Mouse (Mus musculus): ENCODE data around the gene Faap100.
A peak's percentile ranks its signal among the peaks of the same experiment; 100 is the strongest.
"Not testable (repeated sequence)": the region's sequence is repeated elsewhere in the genome, so short reads cannot be mapped to it uniquely, and the experiment has no call there.

The Faap100 gene

DNA sequence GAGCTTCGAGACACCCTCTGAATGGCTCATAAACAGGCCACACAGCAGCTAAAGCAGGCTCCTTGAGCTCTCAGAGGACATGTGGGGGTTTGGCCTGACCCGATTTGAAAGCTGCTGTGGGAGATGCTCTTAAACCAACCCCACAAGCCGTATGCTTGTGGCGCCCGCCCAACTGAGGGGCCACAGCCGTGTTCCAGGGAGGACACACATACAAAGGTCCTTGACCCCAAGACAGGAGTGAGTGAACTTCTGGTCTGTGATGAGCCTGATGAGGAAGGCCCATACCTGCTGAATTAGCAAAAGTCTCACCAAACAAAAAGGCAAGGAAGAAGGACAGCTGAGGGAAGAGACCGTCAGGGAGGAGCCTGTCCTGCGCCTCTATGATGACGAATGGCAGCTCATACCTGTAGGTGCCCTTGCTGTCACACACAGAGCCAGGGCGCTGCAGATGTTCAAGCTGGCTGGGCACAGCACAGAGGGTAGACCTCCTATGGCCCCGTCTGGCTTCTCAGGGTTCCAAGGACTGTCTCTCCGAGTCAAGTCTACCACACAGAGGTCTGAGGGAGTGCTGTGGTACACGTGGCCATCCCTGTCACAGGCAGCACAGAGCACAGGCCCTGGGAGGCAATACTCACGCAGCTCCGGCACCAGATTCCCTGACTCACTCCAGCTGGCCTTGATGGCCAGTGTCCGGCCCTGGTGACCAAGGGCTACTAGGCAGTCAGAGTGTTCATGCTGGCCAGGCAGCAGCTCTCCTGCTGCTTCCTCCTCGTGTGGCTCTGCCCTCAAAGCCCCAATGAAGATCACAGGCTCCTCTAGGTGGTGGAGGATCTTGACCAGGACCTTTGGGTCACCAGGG lies 2.0 kb downstream of the Faap100 start:
- DNase-seq (ENCODE audit: low read depth, low spot score): no peak

DNA sequence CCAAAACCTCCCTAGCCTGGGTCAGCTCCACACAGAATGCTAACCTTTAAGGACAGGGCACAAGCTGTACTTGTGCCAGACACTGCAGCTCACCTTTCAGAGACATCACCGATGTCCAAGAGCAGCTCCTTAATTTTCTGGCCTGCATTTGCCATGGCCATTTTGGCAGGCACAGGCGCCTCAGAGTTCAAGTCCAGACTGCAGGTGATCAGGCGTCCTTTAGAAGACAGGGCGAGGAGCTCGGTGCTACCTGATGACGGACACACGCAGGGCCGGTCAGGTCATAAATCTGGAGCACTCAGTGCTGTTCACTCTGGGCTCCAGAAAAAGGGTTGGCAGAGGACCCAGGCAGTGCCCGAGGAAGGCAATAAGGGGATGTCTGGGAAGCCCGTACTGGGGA lies 3.2 kb downstream of the Faap100 start:
- no peak for DNase-seq (ENCODE audit: low read depth, low spot score)

DNA sequence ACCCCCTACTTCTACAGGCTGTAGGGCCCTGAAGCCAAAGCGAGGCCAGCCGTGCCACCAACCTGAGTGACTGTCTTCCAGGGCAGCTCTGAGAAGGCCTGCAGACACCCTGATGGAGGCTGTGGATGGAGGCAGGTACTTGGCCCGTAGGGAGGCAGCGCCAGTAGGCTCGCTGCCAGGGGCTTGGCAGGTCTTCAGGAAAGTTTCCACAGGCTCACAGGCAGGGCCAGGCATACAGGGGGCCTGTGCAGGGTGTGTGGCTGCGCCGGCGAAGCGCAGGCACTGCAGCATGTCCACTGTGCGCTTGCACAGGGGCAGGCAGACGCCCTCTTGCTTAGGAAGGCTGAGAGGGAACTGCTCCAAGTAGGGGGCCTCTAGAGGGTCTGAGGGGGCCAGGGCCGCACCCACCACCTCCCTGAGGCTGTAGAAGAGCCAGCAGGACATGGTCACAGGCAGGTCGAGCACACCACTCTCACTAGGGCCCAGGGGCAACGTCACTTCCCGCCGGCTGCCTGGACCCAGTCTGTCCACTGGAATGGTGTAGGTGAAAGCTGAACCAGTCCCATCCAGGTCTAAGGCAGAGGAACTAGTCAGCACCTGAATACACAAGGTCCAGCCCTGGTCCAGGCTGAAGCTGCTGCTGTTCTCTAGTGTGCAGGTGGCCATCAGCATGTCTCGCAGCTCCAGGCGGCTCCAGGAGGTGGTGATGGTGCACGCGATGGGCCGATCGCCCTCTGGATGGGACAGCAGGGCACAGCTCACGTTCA lies 4.6 kb downstream of the Faap100 start:
- no peak for DNase-seq (ENCODE audit: low read depth, low spot score)

DNA sequence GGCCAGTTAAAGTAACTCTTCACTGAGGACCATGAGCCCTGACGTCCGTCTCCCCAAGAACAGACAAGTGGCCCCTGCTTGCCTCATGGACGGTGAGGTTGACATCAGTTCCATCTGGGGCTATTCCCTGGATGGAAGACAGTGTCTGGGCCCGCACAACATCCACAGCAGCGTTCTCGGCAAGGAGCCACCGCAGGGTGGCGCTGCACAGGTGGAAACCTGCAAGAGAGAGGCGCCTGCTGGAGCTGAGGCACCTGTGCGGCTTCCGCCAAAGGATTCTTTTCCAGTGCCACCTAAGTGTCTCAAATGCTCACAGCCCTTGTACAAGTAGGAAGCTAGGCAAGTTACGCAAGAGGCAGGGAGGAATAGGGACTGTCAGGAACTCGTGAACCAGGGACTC lies 5.5 kb downstream of the Faap100 start:
- no peak for DNase-seq (ENCODE audit: low read depth, low spot score)

DNA sequence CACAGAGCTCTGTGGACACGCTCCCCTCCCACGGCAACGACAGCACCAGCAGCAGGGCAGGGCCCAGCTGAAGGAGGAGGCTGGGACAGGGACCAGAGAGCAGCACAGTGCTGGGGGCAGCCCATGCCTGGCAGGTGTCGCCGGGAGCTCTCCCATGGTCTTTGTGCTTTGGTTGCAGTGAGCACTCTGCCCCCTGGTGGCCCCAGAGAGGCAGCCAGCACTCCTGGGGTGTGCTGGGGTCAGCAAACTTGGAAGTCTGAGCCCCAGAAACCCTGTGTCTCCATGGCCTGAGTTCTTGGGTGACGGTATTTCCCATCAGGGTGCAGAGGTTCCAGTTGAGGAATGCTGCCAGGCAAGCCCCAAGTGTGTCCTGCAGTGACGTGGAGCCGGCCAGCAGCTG lies 8.9 kb downstream of the Faap100 start:
- no peak for DNase-seq (ENCODE audit: low read depth, low spot score)

DNA sequence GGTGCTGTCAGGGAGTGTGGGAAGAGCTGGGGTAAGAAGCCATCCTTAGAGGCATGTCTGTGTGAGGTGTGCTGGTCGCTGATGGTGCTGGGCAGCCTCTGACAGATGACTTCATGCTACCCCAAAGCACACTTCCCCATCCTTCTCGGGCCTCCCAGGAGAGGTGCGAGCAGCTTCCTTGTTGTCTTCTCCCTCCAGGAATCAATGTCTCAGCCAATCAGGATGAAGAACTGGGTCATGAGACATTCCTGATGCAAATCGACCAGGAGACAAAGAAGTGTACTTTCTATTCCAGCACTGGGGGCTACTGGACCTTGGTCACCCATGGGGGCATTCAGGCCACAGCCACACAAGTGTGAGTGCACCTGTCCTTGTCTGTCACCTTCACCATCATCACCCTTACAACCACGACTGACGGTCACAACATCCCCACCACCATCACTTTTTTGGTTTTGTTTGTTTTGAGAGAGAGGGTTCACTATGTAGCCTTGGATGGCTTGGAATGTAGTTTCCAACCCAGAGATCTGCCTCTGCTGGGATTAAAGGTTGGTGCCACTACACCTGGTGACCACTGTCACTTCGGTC lies 12.0 kb downstream of the Faap100 start:
- DNase-seq (ENCODE audit: low read depth, low spot score): no peak

DNA sequence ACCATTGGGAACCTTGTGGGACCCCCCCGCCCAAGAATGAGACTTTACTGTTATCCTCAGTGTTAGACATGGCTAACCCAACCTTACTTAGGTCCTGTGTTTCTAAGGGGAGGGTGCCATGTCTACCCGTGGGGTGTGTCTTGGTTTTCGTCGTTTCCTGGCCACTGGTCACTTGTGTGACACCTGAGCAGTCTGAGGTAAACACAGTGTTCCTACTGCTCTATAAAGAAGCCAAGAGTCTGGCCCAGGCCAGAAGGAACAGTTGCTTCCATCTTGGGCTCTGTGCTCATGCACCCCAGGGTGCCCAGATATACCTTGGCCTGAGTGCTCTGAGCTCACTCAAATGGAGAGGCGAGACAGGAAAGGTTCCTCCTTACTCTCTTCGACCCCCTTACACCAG lies 15.7 kb downstream of the Faap100 start:
- DNase-seq (ENCODE audit: low read depth, low spot score): no peak

DNA sequence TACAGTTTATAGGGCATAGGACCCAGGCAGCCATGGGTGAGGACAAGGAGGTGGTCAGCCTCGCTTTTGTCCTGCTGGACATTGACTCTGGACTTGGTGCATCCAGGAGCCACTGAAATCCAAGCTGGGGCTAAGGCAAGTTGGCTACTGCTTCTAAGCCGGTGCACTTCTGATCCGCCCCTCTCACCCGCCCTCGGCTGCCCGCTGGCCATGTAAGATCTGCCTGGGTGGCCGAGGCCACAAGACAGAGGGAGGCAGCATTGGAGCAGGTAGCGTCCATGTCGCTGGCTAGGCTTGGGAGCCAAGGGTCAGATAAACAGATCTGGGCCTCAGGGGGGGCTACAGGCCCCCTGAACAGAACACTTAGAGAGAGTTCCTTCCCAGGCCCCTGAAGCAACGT lies 17.3 kb downstream of the Faap100 start, which contains the start of gene Fscn2:
Fscn2 (plus strand) TSS at position 240 of the 400 bp plus-strand sequence.
- peak; percentile 69 for DNase-seq (ENCODE audit: low read depth, low spot score)

DNA sequence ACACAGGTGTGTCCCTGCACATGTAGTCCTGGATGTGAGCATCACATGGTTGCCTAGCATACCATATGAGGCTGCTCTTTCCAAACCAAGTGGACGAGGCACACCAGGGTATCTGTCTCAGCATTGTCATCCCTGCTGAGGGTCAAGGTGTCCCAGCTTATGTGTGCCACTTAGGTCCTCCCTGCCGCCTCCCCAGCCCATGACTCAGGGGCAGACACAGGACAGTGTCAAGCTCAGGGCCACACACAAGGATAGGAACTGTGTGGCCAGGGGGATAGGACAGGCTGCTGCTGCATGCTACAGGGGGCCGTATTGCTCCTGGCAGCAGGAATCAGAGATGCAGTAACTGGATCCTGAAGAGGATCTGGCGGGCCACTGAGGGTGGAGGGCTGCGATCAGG lies 17.8 kb downstream of the Faap100 start:
- DNase-seq (ENCODE audit: low read depth, low spot score): no peak

DNA sequence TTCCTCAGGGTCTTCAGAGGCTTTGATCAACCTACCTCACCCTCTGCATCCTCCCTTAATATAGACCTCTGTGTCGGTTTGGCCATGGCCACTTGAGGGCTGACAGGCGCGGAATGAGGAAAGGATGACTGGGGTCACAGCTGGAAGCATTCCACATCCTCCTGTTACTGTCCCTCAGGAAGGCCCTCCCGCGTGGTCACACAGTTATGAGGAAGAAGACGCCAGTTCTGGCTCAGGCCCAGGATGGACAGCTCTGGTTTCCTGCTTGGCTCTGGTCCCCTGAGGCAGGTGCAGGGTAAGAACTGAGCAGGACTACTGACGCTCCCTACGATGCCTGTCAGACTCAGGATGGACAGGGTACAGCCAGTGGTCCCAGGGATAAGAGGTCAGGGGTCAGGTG lies 18.5 kb downstream of the Faap100 start:
- no peak for DNase-seq (ENCODE audit: low read depth, low spot score)

DNA sequence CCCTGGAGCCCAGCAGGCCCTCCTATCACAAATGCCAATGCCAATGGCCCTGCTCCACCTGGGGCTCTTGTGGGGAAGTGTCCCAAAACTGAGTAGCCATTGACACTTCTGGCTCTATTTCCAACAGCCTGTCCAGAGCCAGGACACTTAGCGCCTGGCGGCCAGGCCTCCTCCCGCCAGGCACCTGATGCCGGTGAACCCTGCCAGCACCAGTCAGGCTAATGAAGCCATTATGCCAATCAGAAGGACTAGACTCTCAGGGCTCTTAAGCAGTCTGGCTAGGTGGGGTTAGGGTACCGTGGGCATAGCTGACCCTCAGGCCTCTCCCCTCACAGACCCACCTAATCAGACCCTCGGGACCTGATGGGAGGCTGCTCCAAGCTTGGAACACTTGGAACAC lies 19.2 kb downstream of the Faap100 start:
- DNase-seq (ENCODE audit: low read depth, low spot score): no peak

DNA sequence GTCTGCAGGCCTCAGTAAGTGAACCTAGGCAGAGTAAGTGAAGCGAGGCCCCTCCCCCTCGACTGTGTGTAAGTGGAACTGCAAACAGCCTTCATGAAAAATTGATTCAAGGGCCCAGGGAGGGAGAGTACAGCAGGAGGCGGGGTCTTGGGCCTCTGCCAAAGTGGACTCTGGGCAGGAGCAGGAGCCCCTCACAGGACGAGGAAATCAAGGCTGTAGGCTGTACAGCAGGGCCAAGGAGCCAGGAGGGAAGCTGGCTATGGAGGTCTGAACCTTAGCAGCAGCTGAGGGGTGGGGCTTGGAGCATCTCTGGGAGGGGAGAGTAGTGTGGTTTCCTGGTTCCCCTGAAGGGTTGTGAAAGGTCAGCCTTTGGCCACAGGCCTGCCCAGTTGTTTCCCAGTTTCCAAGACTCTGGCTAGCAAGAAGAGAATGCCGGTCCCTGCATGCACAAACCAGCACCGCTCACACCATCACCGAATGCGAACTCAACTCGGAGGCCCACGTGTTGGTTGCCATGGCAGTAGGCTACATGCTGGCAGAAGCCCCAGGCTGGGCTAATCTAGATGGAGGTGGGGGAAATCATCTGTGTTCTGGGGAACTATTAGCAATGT lies 20.7 kb downstream of the Faap100 start:
- no peak for DNase-seq (ENCODE audit: low read depth, low spot score)

DNA sequence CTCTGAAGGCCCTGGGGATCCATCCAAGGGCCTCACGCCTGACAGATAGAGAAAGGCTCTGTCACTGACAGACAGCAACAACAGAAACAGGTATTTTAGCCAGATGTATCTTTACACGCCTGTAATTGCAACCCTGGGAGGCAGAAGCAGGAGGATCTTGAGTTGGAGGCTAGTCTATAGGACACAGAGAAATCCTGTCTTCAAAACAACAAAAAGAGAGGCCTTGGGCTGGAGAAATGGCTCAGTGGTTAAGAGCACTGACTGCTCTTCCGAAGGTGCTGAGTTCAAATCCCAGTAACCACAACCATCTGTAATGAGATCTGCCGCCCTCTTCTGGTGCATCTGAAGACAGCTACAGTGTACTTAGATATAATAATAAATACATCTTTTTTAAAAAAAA lies 21.7 kb downstream of the Faap100 start:
- no peak for DNase-seq (ENCODE audit: low read depth, low spot score)

DNA sequence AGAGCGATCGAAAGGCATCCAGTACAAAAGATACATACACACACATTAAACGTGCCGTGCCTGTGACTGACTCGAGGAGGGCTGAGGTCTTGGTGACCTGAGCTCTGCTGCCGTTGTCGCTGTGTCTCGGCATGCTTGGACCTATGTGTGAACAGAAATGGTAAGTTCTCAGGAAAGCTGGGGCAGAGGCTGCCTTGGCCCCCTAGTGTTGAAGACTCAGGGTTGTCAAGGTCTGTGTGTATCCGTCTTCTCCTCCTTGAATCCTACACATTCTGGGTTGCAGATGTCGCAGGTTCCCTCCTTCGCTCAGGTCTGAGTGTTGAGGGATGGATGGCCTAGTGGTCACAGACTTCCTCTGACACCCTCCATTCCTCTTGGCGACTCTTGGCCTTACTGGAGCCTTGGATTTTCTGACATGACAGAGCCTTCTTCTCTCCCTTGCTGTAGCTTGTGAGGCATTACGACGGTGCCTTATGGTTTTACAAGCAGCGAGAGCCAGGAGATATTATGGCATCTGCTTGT lies 22.2 kb downstream of the Faap100 start:
- no peak for DNase-seq (ENCODE audit: low read depth, low spot score)

DNA sequence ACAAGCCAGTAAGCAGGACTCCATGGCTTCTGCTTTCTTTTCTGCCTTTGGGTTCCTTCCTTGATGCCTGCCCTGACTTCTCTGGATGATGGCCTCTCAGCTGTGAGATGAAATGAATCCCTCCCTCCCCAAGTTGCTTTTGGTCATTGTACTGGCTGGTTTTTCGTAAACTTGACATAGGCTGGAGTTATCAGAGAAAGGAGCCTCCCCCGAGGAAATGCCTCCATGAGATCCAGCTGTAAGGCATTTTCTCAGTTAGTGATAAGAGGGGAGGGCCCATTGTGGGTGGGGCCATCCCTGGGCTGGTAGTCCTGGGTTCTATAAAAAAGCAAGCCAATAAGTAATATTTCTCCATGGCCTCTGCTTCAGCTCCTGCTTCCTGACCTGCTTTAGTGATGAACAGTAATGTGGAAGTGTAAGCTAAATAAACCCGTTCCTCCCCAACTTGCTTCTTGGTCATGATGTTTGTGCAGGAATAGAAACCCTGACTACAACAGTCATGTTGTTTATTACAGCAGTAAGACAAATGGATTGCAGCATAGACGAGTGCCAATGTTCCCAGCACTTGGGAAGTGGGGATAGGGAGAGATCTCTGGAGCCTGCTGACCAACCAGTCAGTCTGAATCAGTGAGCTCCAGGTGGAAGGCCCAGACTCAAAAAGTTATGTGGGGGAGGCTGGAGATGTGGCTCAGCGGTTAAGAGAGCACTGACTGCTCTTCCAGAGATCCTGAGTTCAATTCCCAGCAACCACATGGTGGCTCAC lies 23.1 kb downstream of the Faap100 start:
- no peak for DNase-seq (ENCODE audit: low read depth, low spot score)

DNA sequence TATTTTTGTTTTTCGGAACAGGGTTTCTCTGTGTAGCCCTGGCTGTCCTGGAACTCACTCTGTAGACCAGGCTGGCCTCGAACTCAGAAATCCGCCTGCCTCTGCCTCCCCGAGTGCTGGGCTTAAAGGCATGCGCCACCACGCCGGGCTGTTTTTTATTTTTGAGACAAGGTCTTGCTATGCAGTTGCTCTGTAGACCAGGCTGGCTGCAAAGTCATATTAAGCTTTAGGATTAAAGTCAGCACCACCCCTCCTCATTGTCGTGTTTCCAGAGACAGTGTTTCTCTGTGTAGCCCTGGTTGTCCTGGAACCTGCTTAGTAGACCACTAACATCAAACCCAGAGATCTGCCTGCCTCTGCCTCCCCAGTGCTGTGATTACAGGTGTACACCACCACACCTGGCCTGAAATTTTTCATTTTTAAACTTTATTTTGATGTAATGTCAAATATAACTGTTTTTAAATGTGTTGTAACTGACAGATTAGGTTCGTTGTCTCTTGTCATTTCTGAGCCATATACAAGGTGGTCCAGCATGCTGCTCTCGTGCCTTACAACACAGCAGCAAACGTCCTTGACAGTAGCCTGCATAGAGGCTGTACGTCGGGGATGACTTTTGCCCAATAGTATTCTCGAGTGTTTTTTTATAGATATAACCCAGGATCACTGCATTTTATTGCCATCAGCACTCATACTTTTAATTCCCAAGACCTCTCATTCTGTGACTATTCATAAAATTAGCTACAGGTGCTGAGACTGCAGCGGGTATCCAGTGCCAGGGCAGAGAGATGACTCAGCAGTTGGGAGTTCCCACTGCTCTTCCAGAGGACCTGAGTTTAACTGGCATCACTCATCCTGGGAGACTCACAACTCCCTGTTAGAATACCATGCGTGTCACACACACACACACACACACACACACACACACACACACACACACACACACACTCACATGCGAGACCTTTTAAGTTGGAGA lies 24.0 kb downstream of the Faap100 start:
- DNase-seq (ENCODE audit: low read depth, low spot score): no peak

DNA sequence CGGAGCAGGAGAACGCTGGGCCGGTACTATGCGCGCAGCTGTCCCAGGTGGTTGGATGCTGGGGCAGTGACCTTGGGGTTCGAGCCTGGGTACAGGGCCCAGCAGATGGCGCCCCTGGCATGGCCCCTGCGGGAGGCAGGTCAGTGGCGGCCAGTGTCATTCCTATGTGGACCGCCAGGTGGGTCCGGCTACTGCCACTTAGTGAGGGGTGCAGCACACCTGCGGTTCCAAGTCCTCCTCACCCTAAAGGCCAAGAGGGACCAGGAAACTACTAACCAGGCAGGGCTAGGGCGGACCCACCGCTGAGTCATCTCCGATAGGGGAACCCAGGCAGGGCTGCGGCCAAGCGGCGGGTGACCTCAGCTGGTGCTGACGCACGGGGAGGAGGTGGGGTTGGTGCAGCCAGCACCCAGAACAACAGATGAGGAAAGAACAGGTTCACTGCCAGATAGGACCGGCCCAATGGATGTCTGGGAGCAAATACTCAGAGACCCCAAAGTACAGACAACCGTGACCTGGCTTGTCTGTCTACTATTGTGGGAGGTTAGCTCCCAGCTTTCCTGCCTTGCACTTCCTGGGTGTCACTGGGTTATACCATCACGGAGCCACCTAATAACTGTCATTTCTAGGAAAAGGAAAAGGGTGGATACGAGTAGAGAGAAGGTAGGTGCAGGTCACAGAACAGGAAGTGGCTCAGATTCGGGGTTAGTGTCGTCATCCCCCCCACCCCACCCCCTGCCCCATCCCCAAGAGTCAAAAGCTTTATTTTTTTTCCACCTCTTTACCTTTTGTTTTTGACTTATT lies 24.9 kb downstream of the Faap100 start:
- DNase-seq (ENCODE audit: low read depth, low spot score): no peak

DNA sequence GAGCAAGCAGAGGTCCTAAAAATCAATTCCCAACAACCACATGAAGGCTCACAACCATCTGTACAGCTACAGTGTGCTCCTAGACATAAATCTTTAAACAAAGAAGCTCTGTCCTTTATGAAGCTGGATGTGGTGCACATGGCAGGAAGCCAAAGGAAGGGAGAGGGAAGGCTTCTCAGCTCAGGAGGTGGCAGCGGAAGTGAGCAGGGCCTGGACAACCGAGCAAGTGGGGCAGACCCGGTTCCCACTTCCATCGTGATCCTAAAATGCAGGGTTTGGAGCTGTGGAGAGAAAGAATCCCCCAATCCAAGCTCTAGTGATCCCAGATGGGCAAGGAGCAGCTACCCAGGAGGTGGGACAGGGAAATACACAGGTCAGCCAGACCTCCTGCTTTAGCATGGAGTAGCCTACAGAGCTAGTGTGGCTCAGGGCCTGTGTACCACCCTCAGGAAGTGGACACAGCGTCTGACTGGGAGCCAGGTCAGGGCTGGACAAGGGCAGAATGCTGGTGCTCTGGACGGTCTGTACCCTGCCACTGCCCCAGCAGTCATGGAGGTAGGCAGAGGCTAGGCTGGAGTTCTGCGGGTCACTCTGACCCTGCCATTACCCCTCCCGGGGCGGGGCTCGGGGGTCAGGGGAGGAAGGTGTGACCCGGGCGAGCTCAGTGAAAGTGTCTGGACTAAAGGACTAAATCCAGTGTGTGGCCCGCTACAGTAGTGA lies 25.8 kb downstream of the Faap100 start:
- no peak for DNase-seq (ENCODE audit: low read depth, low spot score)

DNA sequence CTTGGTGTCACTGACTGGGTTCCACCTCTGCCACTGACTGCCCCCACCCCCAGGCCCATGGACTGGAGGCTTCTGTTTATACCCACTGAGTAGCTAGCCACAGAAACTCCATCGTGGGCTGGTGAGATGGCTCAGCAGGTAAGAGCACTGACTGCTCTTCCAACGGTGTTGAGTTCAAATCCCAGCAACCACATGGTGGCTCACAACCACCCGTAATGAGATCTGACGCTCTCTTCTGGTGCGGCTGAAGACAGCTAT lies 26.5 kb downstream of the Faap100 start:
- DNase-seq (ENCODE audit: low read depth, low spot score): not testable (repeated sequence)

All from retina, adult 2 months (tissue).